Comparison of ENCODE assay signal across 7 mouse cellular contexts in genomic region chr11:5955546-5956276, GRCm38 (mm10). TPM values are rescaled to one million over a fixed set of nuclear protein-coding genes. Genes with fewer than 3 reads are reported as not detected.
DNase-seq lines count a peak whose midpoint lies in the region; ATAC-seq lines count a peak whose summit lies in the region.

TSS of gene Ykt6 (plus strand) at chr11:5955693.

- ATAC-seq in embryonic facial prominence, embryonic 12.5 days (ENCODE audit: insufficient number of reproducible peaks, insufficient read depth, low FRiP score, low TSS enrichment) = peak; percentile 93
- ATAC-seq in limb, embryonic 11.5 days (ENCODE audit: insufficient number of reproducible peaks, low FRiP score, low TSS enrichment, low read depth) = peak; percentile 93
- peak; percentile 94 for ATAC-seq in midbrain, embryonic 14.5 days (ENCODE audit: low FRiP score, low TSS enrichment)

- no peaks in the 10 kb centered on the region for H3K27me3 ChIP-seq in embryonic facial prominence, embryonic 12.5 days
- H3K27me3 ChIP-seq in limb, embryonic 11.5 days (ENCODE audit: control insufficient read depth, insufficient read depth, low read length) = no peaks in the 10 kb centered on the region
- no peaks in the 10 kb centered on the region for H3K27me3 ChIP-seq in midbrain, embryonic 14.5 days (ENCODE audit: control insufficient read depth, insufficient read depth, low read length)

- peak; percentile 98 for DNase-seq in adrenal gland, postnatal 25 days
- peak; percentile 100 for DNase-seq in heart, adult 11 months
- peak; percentile 95 for DNase-seq in kidney, adult 18-20 months
- peak; percentile 96 for DNase-seq in limb, embryonic 11.5 days (ENCODE audit: low spot score)
- DNase-seq in midbrain, embryonic 14.5 days = peak; percentile 99
- peak; percentile 93 for DNase-seq in spleen, adult 18-20 months

- peak within 1 kb of the TSS; percentile 91 for H3K27ac ChIP-seq in embryonic facial prominence, embryonic 12.5 days
- H3K27ac ChIP-seq in limb, embryonic 11.5 days (replicated peaks; ENCODE audit: low read depth, low read length) = peak within 1 kb of the TSS; percentile 83
- peak within 1 kb of the TSS; percentile 92 for H3K27ac ChIP-seq in midbrain, embryonic 14.5 days (replicated peaks; ENCODE audit: low read depth, low read length)

- no peaks in the 10 kb centered on the region for H3K9me3 ChIP-seq in embryonic facial prominence, embryonic 12.5 days
- no peaks in the 10 kb centered on the region for H3K9me3 ChIP-seq in limb, embryonic 11.5 days (ENCODE audit: control insufficient read depth, low read length)
- no peaks in the 10 kb centered on the region for H3K9me3 ChIP-seq in midbrain, embryonic 14.5 days (ENCODE audit: control insufficient read depth, low read length)

- H3K4me2 ChIP-seq in embryonic facial prominence, embryonic 12.5 days (replicated peaks) = peak within 1 kb of the TSS; percentile 79
- H3K4me2 ChIP-seq in limb, embryonic 11.5 days (ENCODE audit: low read depth, severe bottlenecking) = peak within 1 kb of the TSS; percentile 77
- H3K4me2 ChIP-seq in midbrain, embryonic 14.5 days (ENCODE audit: low read length) = peak within 1 kb of the TSS; percentile 88

- H3K4me1 ChIP-seq in embryonic facial prominence, embryonic 12.5 days = peaks cover 15% of the 10 kb centered on the region
- H3K4me1 ChIP-seq in limb, embryonic 11.5 days (ENCODE audit: control insufficient read depth, insufficient read depth, low read length) = peaks cover 9% of the 10 kb centered on the region
- peaks cover 13% of the 10 kb centered on the region for H3K4me1 ChIP-seq in midbrain, embryonic 14.5 days (ENCODE audit: control insufficient read depth, insufficient read depth, low read length)

- H3K36me3 ChIP-seq in embryonic facial prominence, embryonic 12.5 days = peaks cover 11% of the 10 kb centered on the region
- H3K36me3 ChIP-seq in limb, embryonic 11.5 days (ENCODE audit: control insufficient read depth, insufficient read depth, low read length) = no peaks in the 10 kb centered on the region; the same call in 1 of the 2 replicates
- H3K36me3 ChIP-seq in midbrain, embryonic 14.5 days (ENCODE audit: control insufficient read depth, insufficient read depth, low read length) = peaks cover 8% of the 10 kb centered on the region

- under 1% methylated on average over 71 of the region's 71 CpGs for WGBS in embryonic facial prominence, embryonic 12.5 days
- WGBS in limb, embryonic 11.5 days = under 1% methylated on average over 69 of the region's 71 CpGs
- under 1% methylated on average over 71 of the region's 71 CpGs for WGBS in midbrain, embryonic 14.5 days

- peak within 1 kb of the TSS; percentile 84 for H3K4me3 ChIP-seq in embryonic facial prominence, embryonic 12.5 days
- H3K4me3 ChIP-seq in limb, embryonic 11.5 days (ENCODE audit: low read depth, low read length) = peak within 1 kb of the TSS; percentile 98
- H3K4me3 ChIP-seq in midbrain, embryonic 14.5 days (replicated peaks; ENCODE audit: low read depth, low read length) = peak within 1 kb of the TSS; percentile 90

- peak within 1 kb of the TSS; percentile 87 for H3K9ac ChIP-seq in embryonic facial prominence, embryonic 12.5 days
- H3K9ac ChIP-seq in limb, embryonic 11.5 days (ENCODE audit: low read length) = peak within 1 kb of the TSS; percentile 89
- peak within 1 kb of the TSS; percentile 92 for H3K9ac ChIP-seq in midbrain, embryonic 14.5 days (replicated peaks; ENCODE audit: low read length)

RNA-seq across cellular contexts. Expression of gene Ykt6, which starts in this region (rescaled TPM):
- total RNA-seq in adrenal gland, postnatal 25 days (2021) = 75.5 and 86.3 TPM in 2 replicates
- polyA plus RNA-seq in embryonic facial prominence, embryonic 12.5 days (2016; fragmentation: Nextera tagmentation; extraction: Ambion mirVana) = 57.7 and 58.2 TPM in 2 replicates
- 29.0 and 30.3 TPM in 2 replicates for polyA plus RNA-seq in limb, embryonic 11.5 days (2014; fragmentation: Nextera tagmentation; extraction: Ambion mirVana)
- polyA plus RNA-seq in midbrain, embryonic 14.5 days (2014; fragmentation: Nextera tagmentation; extraction: Ambion mirVana) = 40.5 and 57.6 TPM in 2 replicates

Comparison
In these comparisons a context has a peak if more than half of its experiments do, and no peak if none do; other contexts are left out.
1. Peak in every context shown above with its lines: DNase-seq, ATAC-seq, H3K4me3 ChIP-seq and H3K27ac ChIP-seq.